In the genomic region with DNA sequence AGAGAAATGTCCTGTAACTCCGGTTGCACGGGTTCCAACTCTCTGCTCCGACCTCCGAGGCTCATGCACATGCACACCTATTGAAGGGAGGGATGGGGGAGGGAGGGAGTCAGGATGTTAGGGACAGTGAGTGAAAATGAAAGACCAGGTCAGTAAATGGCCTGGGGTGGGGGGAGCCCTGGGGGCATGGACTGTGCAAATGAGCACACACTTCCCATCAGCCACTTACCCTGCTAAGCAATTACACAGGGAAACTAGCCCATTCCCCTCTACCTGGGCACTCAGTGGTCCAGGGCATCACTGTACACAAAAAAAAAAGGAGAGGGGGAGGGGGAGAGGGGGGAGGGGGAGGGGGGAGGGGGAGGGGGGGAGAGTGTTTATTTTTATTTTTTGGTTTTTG, we compare ENCODE assay signal across 1 mouse cellular context.
A peak's percentile ranks its signal among the peaks of the same experiment; 100 is the strongest.
TF ChIP-seq lines count a peak whose summit lies in the region.

No protein-coding gene starts in this region.

TF ChIP-seq in CH12.LX, 34 proteins besides CTCF, POLR2A, EP300 and RAD21 (continued from another document):
- peak; percentile 20; the same call in 1 of the 2 replicates for TF ChIP-seq ZNF384 (IDR thresholded peaks at IDR 0.05; ENCODE audit: low read depth, low read length)
- TF ChIP-seq ETS1 (conservative IDR thresholded peaks at IDR 0.05; ENCODE audit: low read depth, low read length): peak; percentile 45; the same call in 1 of the 2 replicates
- TF ChIP-seq MXI1 (IDR thresholded peaks at IDR 0.05; ENCODE audit: low read depth, low read length): no peak
- TF ChIP-seq KAT2A (IDR thresholded peaks at IDR 0.05; ENCODE audit: insufficient replicate concordance, low read length): no peak
- TF ChIP-seq UBTF (IDR thresholded peaks at IDR 0.05; ENCODE audit: low read depth, low read length): no peak
- TF ChIP-seq CHD2 (IDR thresholded peaks at IDR 0.05; ENCODE audit: low read length): peak; percentile 83
- TF ChIP-seq MAZ (IDR thresholded peaks at IDR 0.05; ENCODE audit: low read depth, low read length): peak; percentile 56; the same call in 1 of the 2 replicates
- no peak for TF ChIP-seq JUND (conservative IDR thresholded peaks at IDR 0.05; ENCODE audit: low read depth, low read length)
- TF ChIP-seq CHD1 (IDR thresholded peaks at IDR 0.05; ENCODE audit: low read depth, low read length): no peak
- TF ChIP-seq ZMIZ1 (IDR thresholded peaks at IDR 0.05; ENCODE audit: low read depth, low read length): no peak
- TF ChIP-seq NRF1 (IDR thresholded peaks at IDR 0.05; ENCODE audit: low read depth, low read length): no peak
- no peak for TF ChIP-seq TBP (conservative IDR thresholded peaks at IDR 0.05; ENCODE audit: low read depth, low read length)
- TF ChIP-seq PAX5 (IDR thresholded peaks at IDR 0.05; ENCODE audit: low read length): no peak
- no peak for TF ChIP-seq SMC3 (IDR thresholded peaks at IDR 0.05; ENCODE audit: low read depth, low read length)
- TF ChIP-seq BHLHE40 (IDR thresholded peaks at IDR 0.05; ENCODE audit: low read depth, low read length): peak; percentile 34; the same call in 1 of the 2 replicates
- no peak for TF ChIP-seq E2F4 (IDR thresholded peaks at IDR 0.05; ENCODE audit: insufficient replicate concordance, low read depth, low read length)
- no peak for TF ChIP-seq ELF1 (IDR thresholded peaks at IDR 0.05; ENCODE audit: low read depth, low read length)
- no peak for TF ChIP-seq NELFE (IDR thresholded peaks at IDR 0.05; ENCODE audit: low read depth, low read length)
- TF ChIP-seq USF2 (conservative IDR thresholded peaks at IDR 0.05; ENCODE audit: low read depth, low read length): no peak
- no peak for TF ChIP-seq RCOR1 (conservative IDR thresholded peaks at IDR 0.05; ENCODE audit: low read depth, low read length)
- no peak for TF ChIP-seq MAX (IDR thresholded peaks at IDR 0.05; ENCODE audit: low read length)
- TF ChIP-seq ZC3H11A (IDR thresholded peaks at IDR 0.05; ENCODE audit: low read depth, low read length): no peak
- no peak for TF ChIP-seq TCF12 (IDR thresholded peaks at IDR 0.05; ENCODE audit: low read depth, low read length)
- TF ChIP-seq MAFK (IDR thresholded peaks at IDR 0.05; ENCODE audit: insufficient replicate concordance, low read length): no peak
- no peak for TF ChIP-seq MEF2A (IDR thresholded peaks at IDR 0.05; ENCODE audit: borderline replicate concordance, low read depth, low read length)
- 0 out of 2 replicates have a peak, but pooled peaks have one; percentile 14 for TF ChIP-seq HCFC1 (IDR thresholded peaks at IDR 0.05; ENCODE audit: low read depth, low read length)
- TF ChIP-seq SIN3A (IDR thresholded peaks at IDR 0.05; ENCODE audit: low read length): no peak
